Mouse (Mus musculus) E14TG2a.4 (cell line): ENCODE results near the gene Plekhg2.

Experiments
- CTCF ChIP-seq: conservative IDR thresholded peaks from 2 replicates; pipeline ENCODE4 v1.5.1; 2014; ENCODE audit warnings: low read length
- NANOG ChIP-seq: IDR thresholded peaks from 2 replicates; pipeline ENCODE4 v1.6.1; 2014; ENCODE audit warnings: borderline replicate concordance, low read length, mixed read lengths
- POU5F1 ChIP-seq: IDR thresholded peaks from 2 replicates; pipeline ENCODE4 v1.6.1; 2014; ENCODE audit warnings: low read length, borderline replicate concordance

DNA sequence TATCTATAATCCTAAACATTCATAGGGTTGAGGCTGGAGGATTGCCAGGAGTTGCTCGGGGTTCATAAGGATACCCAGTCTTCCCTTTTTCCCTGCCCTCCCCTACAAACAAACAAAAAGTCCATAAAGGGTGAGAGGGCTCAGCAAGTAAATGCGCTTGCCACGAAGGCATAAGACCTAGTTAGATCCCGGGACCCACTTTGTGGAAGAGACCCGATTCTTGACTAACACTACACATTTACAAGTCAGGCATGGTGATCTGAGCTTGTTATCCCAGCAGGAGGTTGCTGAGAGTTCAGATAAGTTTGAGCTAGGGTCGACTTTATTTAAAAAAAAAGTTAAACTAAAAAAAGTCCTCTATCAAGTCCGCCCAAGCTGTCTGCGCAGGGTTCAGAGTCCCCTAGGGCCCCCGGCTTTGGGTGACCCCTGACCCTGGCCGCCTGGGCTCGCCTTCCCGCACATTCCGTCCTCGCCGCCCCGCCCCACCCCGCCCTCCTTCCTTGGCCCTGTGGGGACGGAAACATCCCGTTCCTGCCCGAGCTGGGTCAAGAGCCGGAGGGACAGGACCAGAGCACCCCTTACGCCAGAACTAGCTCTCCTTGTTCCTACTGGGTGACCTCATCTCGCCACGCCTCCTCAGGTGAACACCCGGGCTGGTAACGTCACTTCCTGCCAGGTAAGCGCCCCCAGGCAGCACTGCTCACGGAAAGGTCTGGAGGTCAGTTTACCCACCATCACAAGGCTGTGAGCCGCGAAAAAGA is 3.8 kb upstream of the Plekhg2 start:
- no peak for TF ChIP-seq CTCF
- no peak for TF ChIP-seq POU5F1
- no peak for TF ChIP-seq NANOG
